Mouse (Mus musculus): ENCODE data around the gene Tbxas1. TPM values are rescaled to one million over a fixed set of nuclear protein-coding genes. Genes with fewer than 3 reads are reported as not detected.

The Tbxas1 gene
- total RNA-seq (2021) = 1 to 10 TPM; 2.4 to 3.3 TPM
- long read RNA-seq, experiment 1, partial matches to known transcripts = 0 of 2 reads
- long read RNA-seq, experiment 1, other reads (novel, unspliced or antisense) = 1 of 2 reads
- long read RNA-seq, experiment 2, partial matches to known transcripts = 0 of 3 reads
- long read RNA-seq, experiment 2, other reads (novel, unspliced or antisense) = 0 of 3 reads

DNA sequence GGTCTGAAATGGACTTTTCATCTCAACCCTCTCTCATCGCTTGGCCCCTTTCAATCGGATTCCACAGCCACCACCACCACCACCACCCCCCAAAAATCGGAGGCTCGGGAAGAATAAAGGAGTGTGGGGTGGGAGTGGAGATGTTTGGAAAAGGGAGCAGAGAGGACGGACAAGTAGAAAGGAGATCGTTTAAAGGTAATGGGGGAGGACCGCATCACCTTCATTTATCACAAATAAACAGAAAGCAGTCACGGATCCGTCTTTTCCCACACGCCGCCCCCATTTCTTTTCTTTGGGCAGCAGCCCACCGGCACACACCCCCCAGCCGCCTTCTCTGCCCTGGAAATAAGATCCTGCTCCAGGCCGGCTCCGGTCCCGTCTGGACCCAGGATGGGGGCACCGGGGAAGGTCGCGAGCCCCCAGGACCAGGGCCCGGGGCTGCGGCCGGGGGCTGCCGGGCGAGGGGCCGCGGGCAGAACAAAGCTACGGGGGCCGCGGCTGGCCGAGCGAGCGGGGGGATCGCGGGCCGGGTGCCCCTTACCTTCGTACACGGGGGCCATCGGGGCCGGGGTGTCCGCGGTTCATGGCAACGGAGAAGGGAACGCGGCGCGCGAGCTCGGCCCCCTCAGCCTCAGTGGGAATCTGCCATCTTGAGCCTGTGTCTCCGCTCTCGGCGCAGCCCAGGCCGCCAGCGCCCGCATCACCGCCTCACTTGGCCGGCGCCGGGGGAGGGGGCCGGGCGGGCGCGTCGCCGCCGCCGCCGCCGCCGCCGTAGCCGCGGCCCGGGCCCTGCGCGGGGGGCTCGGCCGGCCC lies at the start of gene Tbxas1:
Tbxas1 (plus strand) TSS at position 147 of the 813 bp plus-strand sequence.
- DNase-seq (ENCODE audit: low spot score in 2 of 2) = peak; percentile 41 to 62

DNA sequence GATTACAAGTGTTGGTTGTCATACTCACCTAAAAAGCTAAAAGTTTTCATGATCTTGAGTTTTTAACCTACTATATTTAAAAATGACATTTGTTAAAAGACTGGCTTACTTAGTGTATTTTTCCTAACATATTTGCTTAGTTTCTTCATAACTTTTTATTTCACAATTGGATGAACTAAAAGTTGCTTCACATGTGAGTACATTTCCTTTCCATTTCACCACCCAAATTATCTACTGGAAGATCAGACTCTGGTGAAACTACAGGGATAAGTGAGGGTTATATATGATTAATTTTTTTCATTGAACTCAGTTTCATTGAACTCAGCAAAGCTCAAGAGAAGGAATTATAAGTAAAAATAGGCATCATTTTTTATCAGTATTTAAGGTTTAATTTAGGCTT lies 49.3 kb upstream of the Tbxas1 start:
- no peak for DNase-seq (ENCODE audit: low spot score in 2 of 2)

DNA sequence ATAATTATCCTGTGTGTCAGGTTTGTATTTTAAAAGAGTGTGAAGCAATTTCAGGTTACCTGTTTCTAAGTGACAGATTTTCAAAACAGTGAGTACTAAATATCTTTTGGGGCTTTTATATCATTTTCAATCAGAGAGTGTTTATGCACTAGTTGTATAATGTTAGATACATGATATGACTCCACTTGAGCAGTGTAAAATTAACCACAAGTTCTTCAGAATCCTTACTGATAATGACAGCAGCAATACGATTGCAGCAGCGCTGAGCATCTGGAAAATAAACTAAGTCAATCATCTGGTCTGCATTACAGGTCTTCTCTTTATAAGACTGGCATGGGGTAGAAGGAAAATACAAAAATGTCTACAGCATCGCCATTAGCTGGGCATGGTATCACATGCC lies 48.3 kb upstream of the Tbxas1 start:
- no peak for DNase-seq (ENCODE audit: low spot score in 2 of 2)

DNA sequence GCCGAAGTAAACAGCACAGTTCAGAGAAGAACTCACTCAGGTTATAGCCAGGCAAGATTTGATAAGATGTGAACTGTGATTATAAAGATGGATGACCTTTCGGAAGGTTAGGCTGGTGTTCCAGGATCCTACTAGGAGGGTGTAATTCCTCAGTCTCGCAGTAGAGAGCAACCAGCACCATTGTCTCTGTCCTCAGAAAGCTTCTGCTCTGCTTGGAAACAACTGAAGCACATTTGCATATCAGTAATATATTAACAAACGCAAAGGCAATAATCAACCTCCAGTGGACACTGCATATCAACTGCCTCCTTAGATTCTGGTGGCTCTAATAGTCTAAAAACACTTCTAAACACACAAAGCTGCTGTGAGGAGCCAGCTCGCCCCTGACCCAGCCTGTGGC lies 47.8 kb upstream of the Tbxas1 start:
- DNase-seq (ENCODE audit: low spot score in 2 of 2) = no peak

DNA sequence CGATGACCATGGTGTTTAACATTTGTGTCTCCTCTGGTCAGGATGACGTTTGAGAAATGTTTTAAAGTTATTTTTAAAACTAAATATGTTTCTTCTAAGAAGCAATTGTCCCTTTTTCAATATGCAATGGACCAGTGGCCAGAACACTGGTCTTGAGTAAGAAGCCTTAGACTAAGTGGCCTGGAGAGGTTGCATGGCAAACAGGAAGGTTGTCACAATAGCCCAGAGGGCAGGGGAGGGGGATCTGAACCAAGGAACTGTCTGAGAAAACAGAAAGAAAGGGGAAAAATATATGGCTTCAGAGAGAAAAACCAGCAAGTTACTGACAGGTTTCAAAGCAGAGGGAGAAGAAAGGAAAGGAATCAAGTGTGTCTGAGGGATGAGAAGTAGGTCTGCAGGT lies 47.0 kb upstream of the Tbxas1 start:
- DNase-seq (ENCODE audit: low spot score in 2 of 2) = no peak

DNA sequence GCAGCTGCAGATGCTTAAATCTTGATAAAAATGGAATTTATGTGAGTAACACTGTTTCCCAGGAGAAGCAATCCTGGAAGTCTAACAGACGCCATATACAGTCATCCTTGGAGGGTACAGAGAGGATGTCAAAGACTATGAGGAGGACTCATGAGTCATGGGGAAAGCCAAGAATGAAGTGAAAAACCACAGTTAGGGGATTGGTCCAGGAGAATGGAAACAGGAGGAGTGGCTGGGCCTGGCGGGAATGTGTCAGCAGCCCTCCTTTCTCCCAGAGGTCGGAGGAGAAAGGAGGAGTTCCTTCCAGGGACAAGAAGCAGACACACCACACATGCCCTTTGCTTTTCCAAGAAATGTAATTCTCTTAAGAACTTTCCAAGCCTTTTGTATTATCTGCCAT lies 45.8 kb upstream of the Tbxas1 start:
- no peak for DNase-seq (ENCODE audit: low spot score in 2 of 2)

DNA sequence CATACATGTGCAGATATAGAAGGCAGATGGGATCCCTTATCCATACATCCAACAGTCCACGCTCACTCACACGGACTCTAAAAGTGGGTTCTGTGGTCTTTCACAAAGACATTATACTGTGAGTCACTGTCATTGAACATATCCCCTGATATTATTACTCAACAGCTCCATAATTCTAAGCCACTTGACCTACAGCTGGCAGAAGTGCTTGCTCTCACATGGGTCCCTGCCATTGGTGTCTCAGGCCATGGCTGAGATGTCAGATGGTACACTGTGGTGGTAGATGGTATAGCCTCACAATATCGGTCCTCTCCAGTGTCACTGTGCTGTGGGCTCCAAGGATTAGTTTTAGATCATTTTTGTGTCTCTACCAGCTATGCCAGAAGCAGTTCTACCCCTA lies 41.5 kb upstream of the Tbxas1 start:
- DNase-seq (ENCODE audit: low spot score in 2 of 2) = no peak

DNA sequence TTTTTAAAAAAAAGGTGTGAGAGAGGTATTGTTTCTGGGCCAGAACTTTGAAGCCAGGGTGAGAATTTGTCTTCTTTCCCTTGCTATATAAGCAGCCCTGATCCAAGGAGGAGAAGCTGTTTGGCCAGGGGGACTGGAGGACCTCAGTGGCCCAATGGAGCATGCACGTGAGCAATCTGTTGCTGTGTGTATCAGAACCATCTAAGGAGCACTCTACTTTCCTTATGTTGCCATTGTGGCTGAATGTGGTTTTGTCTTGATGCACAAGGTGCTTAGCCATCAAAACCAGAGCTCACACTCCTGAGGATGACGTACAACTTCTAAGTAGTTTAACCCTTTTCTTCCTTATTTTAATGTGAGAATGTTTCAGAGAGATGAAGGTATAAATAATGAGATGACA lies 40.5 kb upstream of the Tbxas1 start:
- DNase-seq (ENCODE audit: low spot score in 2 of 2) = no peak

DNA sequence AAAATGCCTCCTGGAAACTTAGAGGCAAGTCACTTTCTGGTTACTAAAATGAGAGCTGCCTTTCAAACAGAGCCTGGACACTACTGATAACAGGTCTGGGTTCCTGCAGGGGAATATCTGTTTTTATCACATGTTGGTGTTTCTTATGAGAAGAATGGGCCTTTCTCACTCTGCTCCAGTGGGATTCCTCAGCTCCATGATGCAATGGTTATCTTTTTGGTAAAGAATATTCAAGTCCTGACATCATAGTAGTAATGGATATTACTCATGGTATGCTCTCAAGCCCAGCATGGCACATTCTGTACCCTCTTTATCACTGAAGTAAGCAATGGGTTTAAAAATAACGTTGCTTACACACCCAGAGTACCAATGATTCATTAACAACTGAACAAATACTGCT lies 40.0 kb upstream of the Tbxas1 start:
- DNase-seq (ENCODE audit: low spot score in 2 of 2) = no peak

DNA sequence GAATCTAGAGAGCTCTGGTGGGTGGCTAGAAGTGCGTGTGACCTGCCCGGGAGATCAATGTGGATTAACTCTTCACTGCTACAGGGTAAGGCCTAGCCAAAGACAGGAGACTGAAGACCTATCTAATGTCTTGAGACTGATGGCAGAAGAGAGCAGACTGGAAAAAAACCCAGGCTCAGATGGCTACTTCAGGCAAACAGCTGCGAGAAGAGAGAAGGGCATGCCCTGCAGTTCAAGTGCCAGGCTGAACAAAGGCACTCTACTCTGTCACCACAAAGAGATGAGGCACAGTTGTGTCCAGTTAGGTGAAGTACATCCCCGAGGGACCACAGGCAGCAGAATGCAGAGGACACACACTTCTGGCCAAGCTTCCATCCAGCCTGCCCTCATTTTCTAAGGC lies 37.1 kb upstream of the Tbxas1 start:
- no peak for DNase-seq (ENCODE audit: low spot score in 2 of 2)

DNA sequence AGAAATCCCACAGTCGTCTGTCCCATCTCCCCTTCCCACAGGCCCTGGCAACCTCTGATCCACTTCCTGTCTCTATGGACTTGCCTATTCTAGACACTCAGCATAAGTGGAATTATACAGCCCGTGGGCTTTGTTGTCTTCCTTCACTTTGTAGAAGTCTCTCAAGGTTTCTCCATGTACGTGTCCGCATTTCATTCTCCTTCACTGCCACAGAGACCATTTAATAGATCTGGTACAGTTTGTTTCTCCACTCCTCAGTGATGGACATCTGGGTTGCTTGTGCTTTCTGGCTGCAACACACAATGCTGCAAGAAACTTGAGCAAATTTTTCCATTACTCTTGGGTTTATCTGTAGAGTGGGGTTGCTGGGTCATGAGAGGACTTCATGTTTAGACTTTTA lies 35.3 kb upstream of the Tbxas1 start:
- DNase-seq (ENCODE audit: low spot score in 2 of 2) = no peak

DNA sequence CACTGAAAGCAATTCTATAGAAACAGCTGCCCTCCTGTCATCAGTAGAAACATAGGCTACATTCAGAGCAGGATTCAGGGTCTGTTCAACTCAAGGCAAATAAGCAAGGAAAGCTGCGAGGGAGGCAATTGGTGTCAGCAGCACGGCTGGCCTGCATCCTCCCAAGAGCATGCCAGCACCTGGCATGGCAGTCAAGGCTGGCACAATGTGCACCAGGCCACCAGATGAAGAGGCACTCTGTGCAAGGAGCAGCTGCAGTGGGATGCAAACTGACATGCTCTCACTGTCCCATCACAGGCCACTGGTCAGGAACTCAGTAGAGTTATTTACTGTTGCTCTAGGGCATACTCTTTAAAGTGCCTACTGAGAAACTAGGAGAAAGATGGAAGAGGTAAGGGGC lies 34.8 kb upstream of the Tbxas1 start:
- DNase-seq (ENCODE audit: low spot score in 2 of 2) = peak in 1 of 2 experiments; percentile 34

DNA sequence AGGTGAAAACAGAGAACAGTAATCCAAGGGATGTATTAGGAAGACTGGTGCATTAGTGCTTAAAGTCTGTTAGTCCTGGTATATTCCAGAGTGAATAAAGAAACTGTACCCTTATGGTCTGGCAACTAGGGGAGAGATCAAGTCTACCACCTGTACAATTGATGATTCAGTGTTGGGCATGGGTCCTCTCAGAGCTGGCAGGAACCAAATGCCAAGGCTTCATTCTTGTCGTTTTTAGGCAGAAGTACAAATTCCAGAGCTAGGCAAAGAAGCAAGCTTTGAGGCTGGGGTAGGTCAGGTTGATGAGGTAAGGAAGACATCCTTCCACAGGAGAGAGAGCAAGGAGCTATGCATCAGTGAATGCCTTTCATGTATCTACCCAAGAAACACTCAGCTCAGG lies 34.4 kb upstream of the Tbxas1 start:
- no peak for DNase-seq (ENCODE audit: low spot score in 2 of 2)

DNA sequence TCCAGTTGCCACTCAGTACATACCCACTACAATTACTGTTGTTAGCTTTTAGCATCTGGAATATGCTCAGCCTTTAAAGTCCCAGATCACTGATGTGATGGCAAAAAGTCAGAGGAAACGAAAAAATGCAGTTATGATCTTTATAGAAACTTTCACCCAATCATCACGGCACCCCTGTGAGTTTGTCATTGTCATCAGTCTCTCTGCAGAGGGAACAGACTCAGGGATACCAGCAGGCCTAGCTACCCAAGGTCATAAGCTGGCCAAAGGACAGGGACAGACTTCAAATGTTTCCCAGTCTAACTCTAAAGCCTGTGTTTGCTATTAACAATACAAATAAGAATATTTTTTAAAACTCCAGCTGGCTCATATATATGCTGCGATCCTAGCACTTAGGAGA lies 33.7 kb upstream of the Tbxas1 start:
- no peak for DNase-seq (ENCODE audit: low spot score in 2 of 2)

DNA sequence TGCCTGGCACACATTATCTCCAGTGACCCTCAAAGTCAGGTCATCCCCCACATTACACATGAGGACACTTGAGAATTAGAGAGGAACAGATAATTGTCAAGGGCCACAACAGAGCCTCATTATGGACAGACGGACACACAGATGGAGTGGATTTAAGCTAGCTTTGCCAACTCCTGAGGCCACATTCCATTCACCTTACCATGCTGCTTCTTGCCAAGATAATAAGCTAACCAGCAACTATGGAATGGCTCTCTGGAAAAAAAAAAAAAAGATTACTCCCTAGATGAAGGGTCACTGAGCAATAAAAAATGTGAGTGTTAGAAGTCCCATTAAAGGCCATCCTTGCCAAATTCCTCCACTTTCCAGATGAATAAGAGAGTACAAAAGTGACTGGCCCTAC lies 30.1 kb upstream of the Tbxas1 start:
- DNase-seq (ENCODE audit: low spot score in 2 of 2) = no peak

DNA sequence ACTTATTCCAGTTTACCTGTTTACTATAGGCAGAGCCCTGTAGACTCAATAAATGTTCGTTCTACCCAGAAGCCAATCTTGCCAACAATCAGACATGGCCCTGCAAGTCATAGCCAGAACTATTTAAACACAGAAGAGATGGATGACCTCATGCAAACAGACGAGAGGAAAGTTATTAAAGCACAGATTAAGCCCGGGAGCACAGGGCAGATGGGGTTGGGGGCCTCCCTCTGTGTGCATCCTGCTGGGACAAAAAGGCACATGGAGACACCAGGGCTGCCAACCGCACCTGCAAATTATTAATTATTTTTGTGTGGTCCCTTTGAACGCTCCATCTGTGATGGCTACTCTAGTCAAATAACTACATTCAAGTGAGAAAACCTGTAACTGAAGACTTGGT lies 29.3 kb upstream of the Tbxas1 start:
- DNase-seq (ENCODE audit: low spot score in 2 of 2) = no peak

DNA sequence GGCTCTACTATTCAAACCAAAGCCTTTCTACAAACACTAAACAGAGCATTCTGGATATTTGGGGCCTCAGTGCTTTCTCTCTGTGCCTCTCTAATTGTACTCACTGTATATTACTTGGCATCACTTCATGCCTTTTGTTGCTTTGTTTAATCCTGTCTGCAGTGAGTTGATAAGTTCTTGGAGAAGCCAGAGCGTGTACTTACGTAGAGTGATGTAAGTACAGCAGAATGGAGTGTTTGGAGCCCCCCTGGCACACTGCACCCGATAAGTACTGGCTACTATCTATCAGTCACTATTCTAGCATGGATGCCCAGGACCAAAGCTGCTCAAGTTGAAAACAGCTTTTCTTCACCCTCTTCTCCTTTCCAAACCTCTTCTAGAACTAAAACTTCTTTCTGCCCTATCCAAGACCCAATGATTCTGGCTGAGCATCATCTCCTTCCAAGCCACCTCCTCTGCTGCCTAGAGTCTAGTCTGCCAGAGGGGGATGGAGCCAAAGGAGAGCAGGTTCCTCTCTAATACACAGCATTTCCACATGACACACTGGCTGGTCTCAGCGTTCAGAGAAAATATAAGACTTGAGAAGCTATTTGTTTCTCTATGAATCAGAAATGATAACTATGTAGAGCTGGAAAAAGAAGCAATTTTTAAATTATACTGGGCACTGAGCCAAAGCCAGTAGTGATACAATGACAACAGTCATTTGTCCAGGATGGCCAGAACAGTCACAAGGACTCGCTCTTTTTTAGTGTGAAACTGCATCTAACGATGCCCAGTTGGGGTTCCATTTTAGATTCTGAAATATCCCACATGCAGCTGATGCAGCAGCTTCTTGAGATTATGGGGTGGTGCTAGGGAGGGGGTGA lies 28.6 kb upstream of the Tbxas1 start:
- no peak for DNase-seq (ENCODE audit: low spot score in 2 of 2)

DNA sequence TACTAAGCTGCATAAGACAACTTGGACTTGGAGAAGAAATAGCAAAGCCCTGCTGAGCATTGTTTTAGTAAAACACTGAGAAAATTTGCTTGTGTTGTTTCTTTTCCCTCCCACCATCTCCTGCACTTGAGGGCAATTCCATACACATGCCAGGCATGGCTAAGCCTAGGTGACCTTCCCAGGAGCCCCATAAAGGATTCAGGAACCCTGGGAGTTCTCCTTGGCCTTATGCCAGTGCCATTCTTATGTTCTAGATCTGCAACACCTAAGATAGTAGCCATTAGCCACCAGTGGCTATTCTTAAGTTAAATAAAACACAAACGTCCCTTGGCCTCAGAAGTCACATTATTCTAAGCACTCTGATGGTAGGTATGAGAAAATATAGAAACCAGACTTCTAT lies 27.8 kb upstream of the Tbxas1 start:
- DNase-seq (ENCODE audit: low spot score in 2 of 2) = no peak

DNA sequence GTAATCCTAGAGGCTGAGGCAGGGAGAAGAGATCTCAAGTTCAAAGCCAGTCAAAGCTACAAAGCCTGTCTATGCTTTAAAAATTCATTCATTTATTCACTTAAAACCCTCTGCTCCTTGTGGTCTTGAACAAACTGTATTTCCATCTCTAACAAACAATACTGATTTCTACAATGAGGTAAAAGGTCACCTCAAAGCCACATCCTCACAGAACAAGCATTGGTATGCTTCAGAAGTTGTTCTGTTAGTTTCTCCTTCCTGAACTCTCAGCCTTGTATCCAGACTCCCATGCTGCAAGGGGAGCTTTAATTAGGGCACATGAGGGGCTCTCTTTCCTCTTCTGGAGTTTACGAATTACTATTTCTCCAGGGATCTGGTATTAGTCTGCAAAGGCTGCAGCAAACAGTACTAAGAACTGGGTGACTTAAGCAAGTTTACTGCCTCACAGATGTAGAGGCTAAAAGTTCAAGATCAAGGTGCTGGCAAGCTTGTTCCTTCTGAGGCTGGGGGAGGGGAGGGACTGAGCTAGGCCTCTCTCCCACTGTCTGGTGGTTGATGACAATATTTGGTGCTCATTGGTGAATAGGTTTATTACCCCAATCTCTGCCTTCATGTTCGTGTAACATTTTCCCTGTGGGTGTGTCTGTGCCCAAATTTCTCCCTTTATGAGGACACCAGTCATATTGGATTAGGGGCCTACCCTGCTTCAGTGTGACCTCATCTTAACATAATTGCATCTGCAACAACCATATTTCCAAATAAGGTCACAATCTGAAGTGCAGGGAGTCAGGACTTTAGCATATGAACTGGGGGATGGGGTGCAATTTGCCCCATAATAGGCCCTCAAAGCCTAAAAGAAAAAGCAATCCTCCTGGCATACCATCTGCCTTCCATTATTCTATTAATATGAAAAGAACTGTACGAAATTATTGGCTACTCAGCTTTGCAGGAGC lies 27.0 kb upstream of the Tbxas1 start:
- no peak for DNase-seq (ENCODE audit: low spot score in 2 of 2)

DNA sequence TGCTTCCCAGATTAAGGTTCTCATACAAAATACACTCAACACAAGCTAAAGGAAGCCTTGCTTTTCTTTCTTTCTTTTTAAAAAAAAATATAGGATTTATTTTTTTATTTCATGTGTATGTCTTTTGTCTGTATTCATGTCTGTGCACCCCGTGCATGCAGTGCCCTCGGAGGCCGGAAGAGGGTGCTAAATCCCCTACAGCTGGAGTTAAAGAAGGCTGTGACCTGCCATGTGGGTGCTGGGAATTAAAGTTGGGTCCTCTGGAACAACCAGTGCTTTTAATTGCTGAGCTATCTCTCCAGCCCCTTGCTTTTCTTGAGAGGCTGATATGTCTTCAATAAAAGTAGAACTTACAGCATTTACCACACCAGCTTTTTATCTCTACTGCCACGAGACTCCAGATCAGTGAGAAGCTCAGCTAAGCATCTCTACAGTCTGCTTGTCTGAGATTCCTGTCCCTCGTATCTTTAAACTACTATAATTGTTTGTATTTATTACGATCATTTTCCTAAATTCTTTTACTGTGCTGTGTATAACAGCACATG lies 24.4 kb upstream of the Tbxas1 start:
- no peak for DNase-seq (ENCODE audit: low spot score in 2 of 2)

DNA sequence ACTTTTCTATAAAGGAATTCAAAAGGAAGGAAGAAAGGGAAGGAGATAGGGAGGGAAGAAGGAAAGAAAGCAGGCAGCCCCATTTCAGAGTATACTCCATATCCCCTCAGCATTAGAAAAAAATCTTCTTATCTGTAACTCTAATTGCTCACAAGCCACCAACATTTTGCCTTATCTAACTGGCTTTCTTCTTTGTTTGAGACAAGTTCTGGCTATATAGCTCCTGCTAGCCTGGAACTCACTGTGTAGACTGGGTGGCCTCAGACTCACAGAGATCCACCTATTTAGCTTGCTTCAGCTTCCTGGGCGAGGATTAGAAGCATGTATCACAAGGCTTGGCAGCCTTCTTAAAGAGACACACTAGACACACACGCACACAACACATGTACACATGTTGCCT lies 23.5 kb upstream of the Tbxas1 start:
- DNase-seq (ENCODE audit: low spot score in 2 of 2) = no peak
